Mouse (Mus musculus) 3T3-L1 (cell line): ENCODE data around the gene Inpp5e.

ENCODE experiments used
- DNase-seq: peaks from one replicate; pipeline ENCODE4 v3.0.0-alpha.2; 2015; ENCODE audit warnings: low read depth, low spot score

Gene Inpp5e

DNA sequence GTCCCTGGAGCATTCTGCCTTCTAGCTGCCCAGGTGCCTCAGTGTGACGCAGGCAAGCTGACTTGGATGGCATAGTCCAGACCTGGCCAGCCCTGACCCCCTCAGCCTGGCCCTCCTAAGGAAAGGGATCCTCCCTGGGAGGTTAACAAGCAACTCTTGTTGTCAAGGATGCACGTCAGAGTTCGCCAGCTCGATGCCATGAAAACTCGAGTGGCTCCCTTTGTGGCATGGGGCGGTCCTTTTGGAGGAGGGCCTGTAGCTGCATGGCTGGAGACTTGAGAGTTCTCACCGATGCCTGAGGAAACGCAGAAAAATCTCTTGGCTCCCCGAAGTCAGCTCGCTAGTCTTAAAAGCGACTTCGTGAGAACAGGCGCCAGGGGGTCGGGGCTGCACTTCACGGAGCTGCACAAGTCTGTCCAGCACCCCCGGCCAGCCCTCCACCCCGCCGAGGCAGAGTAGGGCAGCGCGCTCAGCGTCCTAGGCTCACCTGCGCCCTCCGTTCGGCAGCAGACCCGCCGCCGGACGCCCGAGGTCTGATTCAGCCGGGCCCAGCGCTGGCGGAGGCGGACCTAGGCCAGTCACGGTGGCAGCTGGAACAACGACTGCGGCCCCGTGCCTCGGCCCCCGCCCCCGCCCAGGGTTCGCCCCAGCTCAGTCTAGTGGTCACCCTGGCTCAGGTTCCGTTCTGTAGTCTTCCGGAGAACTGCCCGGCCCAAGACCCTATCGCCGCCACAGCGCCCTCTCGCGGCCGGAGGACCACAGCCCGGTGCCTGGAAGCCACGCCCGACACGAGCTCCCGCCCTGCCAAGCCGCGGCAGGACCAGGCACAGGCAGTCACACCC, at the start of gene Inpp5e:
Inpp5e (minus strand) TSS at position 689 of the 842 bp plus-strand sequence.
- peak; percentile 92 for DNase-seq

GRCm38 (mm10) chr2:26458402-26459124, 49.6 kb upstream of the Inpp5e start:
- DNase-seq = peak; percentile 60

- DNase-seq = peak; percentile 82
These were observed 40.4 kb upstream of the Inpp5e start for GRCm38 (mm10) chr2:26449121-26450060.

- DNase-seq = no peak
These were observed 38.4 kb upstream of the Inpp5e start for GRCm38 (mm10) chr2:26447451-26447850.

DNA sequence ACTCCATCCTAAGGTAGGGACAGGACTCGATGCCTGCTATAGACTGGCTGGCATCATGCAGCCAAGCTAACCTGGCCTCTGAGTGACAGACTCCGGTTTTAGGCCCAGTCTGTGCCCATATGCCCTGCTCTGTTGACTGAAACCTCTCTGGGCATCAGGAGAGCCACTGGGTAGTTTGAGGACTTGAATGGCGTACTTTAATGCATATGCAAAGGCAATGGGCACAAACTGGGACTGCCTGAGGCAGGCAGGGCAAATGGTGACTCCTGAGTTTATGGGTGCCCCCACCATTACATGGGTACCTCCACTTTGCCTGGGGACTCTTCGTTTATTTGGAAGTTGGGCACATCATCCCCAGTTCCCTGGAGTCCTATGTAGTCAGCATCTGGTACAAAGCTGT, 37.7 kb upstream of the Inpp5e start:
- DNase-seq = peak; percentile 7

- DNase-seq = peak; percentile 94
These were observed 36.9 kb upstream of the Inpp5e start for GRCm38 (mm10) chr2:26445666-26446445.

DNA sequence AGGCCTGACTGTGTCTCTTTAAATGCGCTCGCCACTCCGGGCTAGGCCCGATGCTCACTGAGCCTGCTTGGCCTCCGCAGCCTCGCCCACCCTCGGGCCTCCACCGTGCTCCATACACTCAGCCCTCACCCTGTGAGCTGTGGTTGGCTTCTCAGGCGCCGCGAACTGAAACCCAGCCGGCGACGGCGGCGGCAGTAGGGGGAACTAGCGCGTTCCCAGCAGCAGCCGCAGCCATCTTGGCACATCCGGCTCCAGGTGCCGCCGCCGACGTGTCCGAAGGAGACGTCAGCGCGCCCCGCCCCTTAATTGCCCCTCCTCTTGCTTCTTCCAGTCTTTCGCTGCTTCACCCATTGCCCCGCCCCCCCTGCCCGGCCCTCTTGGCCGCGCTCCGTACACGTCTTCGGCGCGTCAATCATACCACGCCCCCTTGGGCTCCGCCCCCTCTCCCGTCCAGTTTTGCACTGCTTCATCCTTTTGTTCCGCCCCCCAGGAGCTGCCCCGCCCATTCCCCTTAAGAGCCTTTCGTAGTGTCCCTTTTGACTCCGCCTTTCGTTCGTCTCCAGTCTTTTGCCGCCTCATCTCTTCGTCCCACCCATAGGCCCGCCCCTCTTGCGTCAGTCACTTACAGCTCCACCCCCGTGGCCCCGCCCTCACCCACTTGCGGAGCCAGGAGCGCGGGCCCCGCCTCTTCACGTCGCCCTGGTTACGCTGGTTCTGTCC, 36.1 kb upstream of the Inpp5e start, which contains the start of gene Sec16a:
Sec16a (minus strand) TSS at position 271 of the 720 bp plus-strand sequence.
- peak; percentile 100 for DNase-seq

DNA sequence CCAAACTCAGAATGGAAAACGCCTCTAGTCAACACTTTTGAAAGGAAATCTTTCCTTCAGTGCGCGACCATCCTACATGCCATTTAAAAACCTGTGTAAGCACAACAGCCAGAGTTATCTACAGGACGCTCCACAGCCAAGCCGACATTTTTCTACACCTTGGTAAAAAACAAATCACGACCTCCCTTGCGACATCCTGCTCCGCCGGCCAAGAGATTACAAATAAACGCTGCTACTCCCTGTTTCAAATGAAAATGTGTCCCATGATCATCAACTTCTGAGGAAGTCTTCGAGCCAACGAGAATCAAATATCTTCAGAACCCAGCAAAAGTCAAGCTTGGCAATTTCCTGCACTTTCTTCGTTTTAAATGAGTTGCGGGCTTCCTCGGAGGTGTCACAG, 35.4 kb upstream of the Inpp5e start:
- DNase-seq = peak; percentile 31

DNA sequence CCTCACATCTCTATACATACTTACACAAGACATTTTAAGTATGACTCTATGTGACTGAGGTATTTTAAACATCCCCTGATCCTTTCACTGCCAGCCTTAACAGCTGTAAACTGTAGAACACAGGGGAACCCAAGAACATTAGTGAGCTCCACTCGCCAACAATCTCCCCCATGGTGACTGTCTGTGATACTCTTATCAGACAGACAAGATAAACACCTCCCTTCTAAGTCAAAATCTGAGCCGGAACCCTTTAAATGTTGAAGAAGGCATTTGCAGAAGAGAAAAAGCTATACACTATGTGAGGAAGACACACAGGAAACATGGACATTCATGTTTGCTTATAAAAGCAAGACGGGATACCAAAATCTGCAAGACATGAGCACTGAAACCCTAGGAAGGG, 34.9 kb upstream of the Inpp5e start:
- DNase-seq = no peak

- DNase-seq = no peak
These were observed 33.8 kb upstream of the Inpp5e start for GRCm38 (mm10) chr2:26442843-26443242.

- DNase-seq = no peak
These were observed 32.7 kb upstream of the Inpp5e start for GRCm38 (mm10) chr2:26441688-26442087.

DNA sequence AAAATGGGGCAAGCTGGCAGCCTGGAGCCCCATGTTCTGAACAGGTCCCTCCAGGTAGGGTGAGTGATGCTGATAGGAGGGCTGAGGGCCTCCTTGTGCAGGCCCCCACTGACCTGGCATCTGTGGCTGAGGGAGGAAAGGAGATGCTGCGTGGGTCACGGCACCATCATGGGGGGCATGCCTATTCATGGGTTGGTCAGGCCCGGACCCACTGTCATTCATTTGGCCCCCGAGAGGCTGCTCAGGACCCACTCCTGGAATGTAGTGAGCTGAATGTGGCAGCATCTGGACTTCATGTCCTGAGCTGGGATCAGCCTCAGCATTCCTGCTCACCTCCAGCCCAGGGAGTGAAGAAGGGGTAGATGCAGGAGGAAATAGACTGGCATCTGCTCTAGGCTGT, 32.3 kb upstream of the Inpp5e start:
- DNase-seq = no peak

DNA sequence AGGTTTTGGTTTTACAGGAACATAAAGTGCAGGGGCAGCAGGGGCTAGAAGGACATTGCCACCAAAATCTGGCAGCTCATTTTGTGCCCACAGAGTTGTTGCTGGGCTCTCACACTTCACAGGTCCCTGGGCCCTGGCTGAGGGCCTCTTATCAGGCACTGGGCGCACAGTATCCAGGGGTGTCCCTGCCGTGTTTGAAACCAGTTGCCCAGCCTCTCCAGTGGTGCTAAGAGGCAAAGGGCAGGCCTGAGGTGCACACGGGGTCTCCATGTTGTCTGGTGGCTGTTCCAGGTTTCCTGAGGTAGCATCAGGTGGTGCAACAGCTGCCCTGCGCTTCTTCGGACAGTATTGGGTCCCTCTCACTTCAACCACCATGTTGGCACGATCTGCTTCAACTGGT, 30.7 kb upstream of the Inpp5e start:
- DNase-seq = no peak

DNA sequence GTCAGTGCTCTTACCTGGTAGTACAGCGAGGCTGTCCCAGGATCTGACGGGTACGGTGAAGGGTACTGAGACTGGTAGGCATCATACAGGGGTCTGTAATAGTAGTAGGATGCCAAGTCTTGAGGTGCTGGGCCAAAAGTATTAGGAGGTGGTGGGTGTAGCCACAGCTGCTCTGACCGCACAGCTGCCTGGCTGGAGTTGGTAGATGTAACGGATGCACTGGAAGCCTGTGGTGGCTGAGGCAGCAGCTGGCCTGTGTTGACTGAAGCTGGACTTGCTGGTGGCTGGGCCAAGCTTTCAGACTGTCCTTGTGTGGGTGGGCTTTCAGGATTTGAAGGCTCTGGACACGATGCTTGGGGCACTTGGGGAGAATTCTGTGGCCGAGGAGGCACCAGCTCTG, 29.4 kb upstream of the Inpp5e start:
- DNase-seq = no peak

DNA sequence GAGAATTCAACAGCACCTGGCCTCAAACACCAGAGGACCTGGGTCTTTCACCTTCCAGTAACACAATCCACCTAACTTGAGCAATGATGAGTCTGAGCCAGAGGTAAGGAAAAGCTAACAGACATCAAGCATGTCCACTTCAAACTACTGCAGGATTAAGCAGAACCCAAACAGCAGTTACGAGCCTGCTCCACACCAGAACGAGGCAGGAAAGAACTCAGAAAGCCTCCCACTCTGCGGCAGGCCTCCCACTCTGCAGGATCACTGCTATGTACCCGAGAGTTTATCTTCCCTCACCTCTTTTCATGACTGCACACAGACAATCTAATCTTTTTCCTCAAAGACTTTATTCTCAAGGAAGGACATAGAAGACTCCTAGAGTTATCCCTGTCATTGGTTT, 28.2 kb upstream of the Inpp5e start:
- DNase-seq = no peak

DNA sequence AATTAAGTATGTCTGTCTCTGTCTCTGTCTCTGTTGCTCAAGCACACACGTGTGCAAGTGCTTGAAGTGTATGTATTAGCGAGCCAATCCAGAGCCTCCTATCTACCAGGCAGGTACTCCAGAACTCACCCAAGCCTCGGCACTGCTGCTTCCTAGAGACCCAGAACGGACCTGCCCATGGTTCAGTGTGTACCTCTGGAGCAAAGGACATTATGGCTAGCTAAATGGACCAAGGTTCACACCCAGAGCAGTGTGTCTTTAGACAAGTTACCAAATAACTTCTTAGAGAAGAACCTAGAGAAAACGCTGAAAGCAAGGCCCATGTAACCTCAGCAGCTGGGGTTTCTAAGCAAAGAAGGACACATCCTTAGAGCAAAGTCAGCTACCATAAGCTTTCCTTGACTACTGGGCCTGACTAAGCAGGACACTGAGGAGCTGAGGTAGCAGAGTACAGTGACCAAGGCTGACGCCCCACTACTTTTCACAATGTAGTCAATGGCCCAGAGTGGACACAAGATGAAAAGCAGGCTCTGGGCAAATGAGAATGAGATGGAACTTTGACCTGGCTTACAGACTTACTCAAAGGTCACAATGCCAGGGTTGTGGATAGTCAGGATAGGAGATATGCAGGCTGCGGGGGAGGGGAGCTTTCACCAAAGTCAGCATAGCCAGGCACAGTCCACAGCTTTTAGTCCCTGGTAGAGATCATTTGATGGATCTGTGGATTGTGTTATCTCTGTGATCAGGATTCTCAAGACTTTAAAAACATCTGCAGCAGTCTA, 26.0 kb upstream of the Inpp5e start:
- DNase-seq = no peak

- no peak for DNase-seq
These were observed 20.8 kb upstream of the Inpp5e start for GRCm38 (mm10) chr2:26429851-26430250.

GRCm38 (mm10) chr2:26424541-26424940, 15.5 kb upstream of the Inpp5e start:
- DNase-seq = no peak

DNA sequence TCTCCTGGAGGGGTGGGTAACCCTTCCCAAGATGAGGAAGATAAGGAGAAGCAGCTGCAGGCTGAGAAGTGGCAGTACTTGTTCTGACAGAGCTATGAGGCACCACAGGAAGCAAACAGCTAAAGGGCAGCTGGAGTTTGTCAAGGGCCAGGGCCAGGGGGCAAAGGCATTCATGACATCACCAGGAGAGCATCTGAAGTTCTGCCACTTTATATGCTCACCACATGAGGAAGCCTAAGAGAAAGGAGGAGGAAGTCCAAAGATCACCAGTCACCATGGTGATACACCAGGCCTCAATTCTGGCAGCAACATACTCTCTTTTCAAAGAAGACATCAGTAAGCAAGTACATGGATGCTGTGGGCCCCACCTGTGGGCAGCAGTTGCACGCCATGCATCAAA, 14.1 kb upstream of the Inpp5e start:
- DNase-seq = no peak
